Mouse (Mus musculus): Measurements from ENCODE around the gene Foxk1. TPM values are rescaled to one million over a fixed set of nuclear protein-coding genes. Genes with fewer than 3 reads are reported as not detected.

Foxk1 gene
- polyA plus RNA-seq, 1 experiment from 2014 or later: 3.4 TPM

DNA sequence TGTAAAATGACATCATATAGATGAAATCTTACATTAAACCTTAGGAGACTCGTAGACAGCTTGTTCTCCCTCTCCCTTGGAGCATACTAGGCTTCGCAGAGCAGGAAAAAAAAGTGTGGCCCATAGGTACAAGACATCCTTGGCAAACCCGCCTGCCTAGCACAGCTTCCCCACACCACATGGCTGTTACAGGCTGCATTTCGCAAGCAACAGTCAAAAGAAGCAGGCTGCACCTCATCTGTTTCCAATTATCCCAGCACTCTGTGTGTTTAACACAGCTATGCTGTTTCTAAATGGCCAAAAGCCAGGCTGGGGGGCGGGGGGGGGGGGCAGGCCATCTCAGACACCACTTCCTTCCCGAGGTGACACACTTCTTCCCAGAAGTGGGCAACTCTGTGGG is 20.8 kb upstream of the Foxk1 start:
- no peak overlapping the region for H3K4me3 ChIP-seq (ENCODE audit: low read depth, low read length)
- DNase-seq (ENCODE audit: low spot score) (peak; percentile 90), ATAC-seq (replicated peaks; ENCODE audit: insufficient number of reproducible peaks, low FRiP score, low TSS enrichment, low read depth) (peak; percentile 44)
- no peaks in the 10 kb centered on the region for H3K36me3 ChIP-seq (replicated peaks; ENCODE audit: control insufficient read depth, insufficient read depth, low read depth, low read length)
- 29% methylated on average over 6 of the region's 6 CpGs for WGBS
- no peaks in the 10 kb centered on the region for H3K9me3 ChIP-seq (replicated peaks; ENCODE audit: control insufficient read depth, low read length)
- H3K27ac ChIP-seq (replicated peaks; ENCODE audit: low read depth, low read length): 0 out of 2 replicates have a peak overlapping the region, but pooled peaks have one; percentile 38
- H3K27me3 ChIP-seq (ENCODE audit: control insufficient read depth, insufficient read depth, low read length): no peaks in the 10 kb centered on the region
- H3K4me1 ChIP-seq (ENCODE audit: control insufficient read depth, insufficient read depth, low read length): peaks cover 4% of the 10 kb centered on the region; the same call in 1 of the 2 replicates
- H3K4me2 ChIP-seq (ENCODE audit: low read depth, low read length): no peak overlapping the region
- no peak overlapping the region for H3K9ac ChIP-seq (replicated peaks; ENCODE audit: low read length)

GRCm38 (mm10) chr5:142384911-142385660 is 16.2 kb upstream of the Foxk1 start:
- peak overlapping the region; percentile 91 for H3K27ac ChIP-seq (replicated peaks; ENCODE audit: low read depth, low read length)
- no peaks in the 10 kb centered on the region for H3K9me3 ChIP-seq (replicated peaks; ENCODE audit: control insufficient read depth, low read length)
- ATAC-seq (replicated peaks; ENCODE audit: insufficient number of reproducible peaks, low FRiP score, low TSS enrichment, low read depth) (no peak), DNase-seq (ENCODE audit: low spot score) (peak; percentile 79)
- H3K27me3 ChIP-seq (ENCODE audit: control insufficient read depth, insufficient read depth, low read length): no peaks in the 10 kb centered on the region
- H3K36me3 ChIP-seq (replicated peaks; ENCODE audit: control insufficient read depth, insufficient read depth, low read depth, low read length): no peaks in the 10 kb centered on the region
- H3K4me3 ChIP-seq (ENCODE audit: low read depth, low read length): no peak overlapping the region
- WGBS: 17% methylated on average over 23 of the region's 23 CpGs
- H3K4me1 ChIP-seq (ENCODE audit: control insufficient read depth, insufficient read depth, low read length): peaks cover 15% of the 10 kb centered on the region
- no peak overlapping the region for H3K4me2 ChIP-seq (ENCODE audit: low read depth, low read length)
- peak overlapping the region; percentile 44; the same call in 1 of the 2 replicates for H3K9ac ChIP-seq (replicated peaks; ENCODE audit: low read length)

- ATAC-seq (replicated peaks; ENCODE audit: insufficient number of reproducible peaks, low FRiP score, low TSS enrichment, low read depth) (peak; percentile 38), DNase-seq (ENCODE audit: low spot score) (no peak)
- no peak overlapping the region for H3K4me2 ChIP-seq (ENCODE audit: low read depth, low read length)
- peaks cover 15% of the 10 kb centered on the region for H3K4me1 ChIP-seq (ENCODE audit: control insufficient read depth, insufficient read depth, low read length)
- no peak overlapping the region; the same call in 1 of the 2 replicates for H3K9ac ChIP-seq (replicated peaks; ENCODE audit: low read length)
- H3K36me3 ChIP-seq (replicated peaks; ENCODE audit: control insufficient read depth, insufficient read depth, low read depth, low read length): no peaks in the 10 kb centered on the region
- H3K27ac ChIP-seq (replicated peaks; ENCODE audit: low read depth, low read length): peak overlapping the region; percentile 91
- no peak overlapping the region for H3K4me3 ChIP-seq (ENCODE audit: low read depth, low read length)
- no peaks in the 10 kb centered on the region for H3K9me3 ChIP-seq (replicated peaks; ENCODE audit: control insufficient read depth, low read length)
- 39% methylated on average over 6 of the region's 6 CpGs for WGBS
- H3K27me3 ChIP-seq (ENCODE audit: control insufficient read depth, insufficient read depth, low read length): no peaks in the 10 kb centered on the region
Observed at GRCm38 (mm10) chr5:142386329-142386728, 15.0 kb upstream of the Foxk1 start.

DNA sequence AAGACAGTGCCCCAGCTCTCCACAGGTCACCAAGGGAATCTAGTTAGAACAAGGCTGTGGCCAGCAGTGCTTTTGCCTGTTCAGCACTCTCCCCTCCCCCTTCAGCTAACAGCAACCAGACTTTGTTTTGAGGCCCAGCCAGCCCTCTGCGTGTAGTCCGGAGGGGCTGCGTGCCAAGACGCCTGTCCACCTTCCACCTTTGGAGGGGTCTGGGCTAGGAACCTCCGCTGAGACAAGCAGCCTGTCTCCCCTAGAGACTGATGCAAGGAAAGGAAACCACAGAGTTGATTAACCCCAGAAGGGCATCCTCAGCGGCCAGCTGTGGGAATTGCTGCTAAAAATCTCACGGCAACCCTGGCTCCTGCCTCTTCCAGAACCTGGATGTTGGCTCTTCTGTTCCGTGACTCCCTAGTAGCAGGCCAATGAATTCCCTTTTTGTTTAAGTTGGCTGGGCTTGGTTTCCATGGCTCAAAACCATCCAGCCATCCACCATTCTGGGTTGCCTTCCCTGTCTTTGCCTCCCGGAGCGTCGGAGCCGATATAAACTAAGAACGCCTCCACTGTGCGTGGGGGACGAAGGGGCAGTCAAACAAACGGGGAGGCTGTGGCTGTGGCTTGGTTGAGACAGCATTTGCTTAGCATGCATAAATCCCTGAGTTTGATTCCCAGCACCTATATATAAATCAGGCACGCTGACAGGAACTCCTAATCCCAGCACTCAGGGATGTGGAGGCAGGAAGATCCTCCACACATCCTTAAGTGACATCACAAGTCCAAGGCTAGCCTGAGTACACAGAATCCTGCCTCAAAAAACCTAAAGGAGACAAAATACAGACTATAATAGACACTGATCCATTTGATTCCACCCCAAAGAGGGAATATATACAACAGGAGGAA is 14.3 kb upstream of the Foxk1 start:
- 39% methylated on average over 17 of the region's 17 CpGs for WGBS
- H3K4me2 ChIP-seq (ENCODE audit: low read depth, low read length): no peak overlapping the region

DNA sequence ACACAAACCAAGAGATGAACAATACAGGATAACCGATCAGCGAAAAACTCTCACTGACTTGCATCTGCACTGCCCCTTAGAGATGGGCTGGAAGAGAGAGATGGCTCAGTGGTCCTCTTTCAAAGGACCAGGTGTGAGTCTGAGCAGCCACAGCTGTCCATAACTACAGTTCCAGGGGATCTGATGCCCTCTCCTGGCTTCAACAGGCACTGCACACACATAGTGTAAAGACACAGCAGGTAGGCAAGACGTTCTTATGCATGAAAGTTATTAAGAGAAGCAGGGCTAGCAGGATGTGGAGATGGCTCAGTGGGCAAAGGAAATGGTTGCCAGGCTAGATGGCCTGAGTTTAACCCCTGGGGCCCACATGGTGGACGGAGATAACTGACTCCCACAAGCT is 13.6 kb upstream of the Foxk1 start:
- Histone ChIP-seq H3K4me1 (ENCODE audit: control insufficient read depth, insufficient read depth, low read length) (peaks cover 15% of the 10 kb centered on the region), H3K4me2 (ENCODE audit: low read depth, low read length) (no peak overlapping the region), H3K4me3 (ENCODE audit: low read depth, low read length) (no peak overlapping the region), H3K9me3 (replicated peaks; ENCODE audit: control insufficient read depth, low read length) (no peaks in the 10 kb centered on the region), H3K36me3 (replicated peaks; ENCODE audit: control insufficient read depth, insufficient read depth, low read depth, low read length) (no peaks in the 10 kb centered on the region), H3K27me3 (ENCODE audit: control insufficient read depth, insufficient read depth, low read length) (no peaks in the 10 kb centered on the region), H3K27ac (replicated peaks; ENCODE audit: low read depth, low read length) (peak overlapping the region; percentile 91; the same call in 1 of the 2 replicates), H3K9ac (replicated peaks; ENCODE audit: low read length) (no peak overlapping the region)
- DNase-seq (ENCODE audit: low spot score) (peak; percentile 59), ATAC-seq (replicated peaks; ENCODE audit: insufficient number of reproducible peaks, low FRiP score, low TSS enrichment, low read depth) (no peak)
- 73% methylated on average over 4 of the region's 4 CpGs for WGBS

More for the DNA sequence above, 14.3 kb upstream of the Foxk1 start:
- H3K4me1 ChIP-seq (ENCODE audit: control insufficient read depth, insufficient read depth, low read length): peaks cover 15% of the 10 kb centered on the region
- ATAC-seq (replicated peaks; ENCODE audit: insufficient number of reproducible peaks, low FRiP score, low TSS enrichment, low read depth) (peak; percentile 30), DNase-seq (ENCODE audit: low spot score) (peak; percentile 84)
- H3K9me3 ChIP-seq (replicated peaks; ENCODE audit: control insufficient read depth, low read length): no peaks in the 10 kb centered on the region
- H3K36me3 ChIP-seq (replicated peaks; ENCODE audit: control insufficient read depth, insufficient read depth, low read depth, low read length): no peaks in the 10 kb centered on the region
- H3K9ac ChIP-seq (replicated peaks; ENCODE audit: low read length): peak overlapping the region; percentile 37
- no peaks in the 10 kb centered on the region for H3K27me3 ChIP-seq (ENCODE audit: control insufficient read depth, insufficient read depth, low read length)
- H3K4me3 ChIP-seq (ENCODE audit: low read depth, low read length): no peak overlapping the region
- peak overlapping the region; percentile 91 for H3K27ac ChIP-seq (replicated peaks; ENCODE audit: low read depth, low read length)

GRCm38 (mm10) chr5:142391691-142392090 is 9.6 kb upstream of the Foxk1 start:
- H3K9me3 ChIP-seq (replicated peaks; ENCODE audit: control insufficient read depth, low read length): no peaks in the 10 kb centered on the region
- no peak overlapping the region for H3K4me2 ChIP-seq (ENCODE audit: low read depth, low read length)
- 73% methylated on average over 5 of the region's 5 CpGs for WGBS
- no peak overlapping the region for H3K9ac ChIP-seq (replicated peaks; ENCODE audit: low read length)
- H3K27ac ChIP-seq (replicated peaks; ENCODE audit: low read depth, low read length): no peak overlapping the region
- no peak for DNase-seq (ENCODE audit: low spot score)
- no peak for ATAC-seq (replicated peaks; ENCODE audit: insufficient number of reproducible peaks, low FRiP score, low TSS enrichment, low read depth)
- H3K4me1 ChIP-seq (ENCODE audit: control insufficient read depth, insufficient read depth, low read length): peaks cover 5% of the 10 kb centered on the region
- H3K36me3 ChIP-seq (replicated peaks; ENCODE audit: control insufficient read depth, insufficient read depth, low read depth, low read length): no peaks in the 10 kb centered on the region
- no peak overlapping the region for H3K4me3 ChIP-seq (ENCODE audit: low read depth, low read length)
- H3K27me3 ChIP-seq (ENCODE audit: control insufficient read depth, insufficient read depth, low read length): no peaks in the 10 kb centered on the region

- DNase-seq (ENCODE audit: low spot score) (no peak), ATAC-seq (replicated peaks; ENCODE audit: insufficient number of reproducible peaks, low FRiP score, low TSS enrichment, low read depth) (no peak)
- no peak overlapping the region for H3K27ac ChIP-seq (replicated peaks; ENCODE audit: low read depth, low read length)
- H3K27me3 ChIP-seq (ENCODE audit: control insufficient read depth, insufficient read depth, low read length): no peaks in the 10 kb centered on the region
- H3K4me3 ChIP-seq (ENCODE audit: low read depth, low read length): no peak overlapping the region
- no peak overlapping the region for H3K4me2 ChIP-seq (ENCODE audit: low read depth, low read length)
- 92% methylated on average over 6 of the region's 6 CpGs for WGBS
- H3K4me1 ChIP-seq (ENCODE audit: control insufficient read depth, insufficient read depth, low read length): no peaks in the 10 kb centered on the region
- H3K9me3 ChIP-seq (replicated peaks; ENCODE audit: control insufficient read depth, low read length): no peaks in the 10 kb centered on the region
- no peaks in the 10 kb centered on the region for H3K36me3 ChIP-seq (replicated peaks; ENCODE audit: control insufficient read depth, insufficient read depth, low read depth, low read length)
- H3K9ac ChIP-seq (replicated peaks; ENCODE audit: low read length): no peak overlapping the region
Observed at GRCm38 (mm10) chr5:142394602-142395252, 6.6 kb upstream of the Foxk1 start.

All from embryonic facial prominence, embryonic 11.5 days (tissue).